Mouse (Mus musculus) adrenal gland, postnatal 0 days (tissue): ENCODE results near the gene Klra7. TPM values are rescaled to one million over a fixed set of nuclear protein-coding genes. Genes with fewer than 3 reads are reported as not detected.

ENCODE experiments used
- polyA plus RNA-seq: library from polyadenylated mRNA; unstranded; fragments of >200 nt; fragmentation: Nextera tagmentation; extraction: Ambion mirVana; gene quantifications from 2 replicates; pipeline ENCODE4 v1.2.1, GENCODE M21; 2015

Klra7 gene
- polyA plus RNA-seq: not detected in 2 replicates

GRCm38 (mm10) chr6:130233222-130233621 is at the start of gene Klra7:
TSS of gene Klra7 (minus strand) at chr6:130233322.

GRCm38 (mm10) chr6:130281828-130282227 is 48.7 kb upstream of the Klra7 start, which contains the start of gene Klra10:
TSS of gene Klra10 (minus strand) at chr6:130281928.

GRCm38 (mm10) chr6:130193012-130193411 is 40.1 kb downstream of the Klra7 start, which contains the start of gene Klra9:
TSS of gene Klra9 (minus strand) at chr6:130193112.

Other genes with a start within 250 kb of the Klra7 start
- gene Klra6, start 206.4 kb downstream of the Klra7 start, polyA plus RNA-seq: not detected in 2 replicates
- not detected in 2 replicates for gene Klra4, start 166.1 kb downstream of the Klra7 start, polyA plus RNA-seq
- gene Klra8, start 103.4 kb downstream of the Klra7 start, polyA plus RNA-seq: not detected in 2 replicates
- gene Klra9, start 40.2 kb downstream of the Klra7 start, polyA plus RNA-seq: not detected in 2 replicates
- not detected in 2 replicates for gene Klra10, start 48.6 kb upstream of the Klra7 start, polyA plus RNA-seq
- gene Klra3, start 104.3 kb upstream of the Klra7 start, polyA plus RNA-seq: not detected in 2 replicates
- not detected in 2 replicates for gene Klra1, start 153.6 kb upstream of the Klra7 start, polyA plus RNA-seq